Mouse (Mus musculus): ENCODE results near the gene Zfp524. TPM values are rescaled to one million over a fixed set of nuclear protein-coding genes. Genes with fewer than 3 reads are reported as not detected.
A peak's percentile ranks its signal among the peaks of the same experiment; 100 is the strongest.

The Zfp524 gene
- polyA plus RNA-seq, 1 experiment from 2014 or later, result 10.2 TPM

- no peak overlapping the region for H3K9ac ChIP-seq (ENCODE audit: low read depth, low read length)
- peaks cover 89% of the 10 kb centered on the region for H3K27me3 ChIP-seq (ENCODE audit: control insufficient read depth, insufficient read depth, low read depth, low read length)
- H3K4me2 ChIP-seq (ENCODE audit: low read depth, low read length), result 0 out of 2 replicates have a peak overlapping the region, but pooled peaks have one; percentile 4
- no peak for ATAC-seq (ENCODE audit: low read depth)
- no peaks in the 10 kb centered on the region for H3K36me3 ChIP-seq (ENCODE audit: control insufficient read depth, insufficient read depth)
- H3K27ac ChIP-seq (ENCODE audit: low read length), result no peak overlapping the region
- peak overlapping the region; percentile 62 for H3K4me3 ChIP-seq (ENCODE audit: low read depth, low read length)
- WGBS (ENCODE audit: insufficient replicate concordance), result 4% methylated on average over 12 of the region's 12 CpGs
- no peaks in the 10 kb centered on the region for H3K9me3 ChIP-seq (replicated peaks; ENCODE audit: control insufficient read depth, low read length)
- H3K4me1 ChIP-seq (ENCODE audit: control insufficient read depth, low read depth, low read length), result peaks cover 4% of the 10 kb centered on the region
Measured at GRCm38 (mm10) chr7:5052438-5052837, 38.2 kb downstream of the Zfp524 start.

GRCm38 (mm10) chr7:5052931-5053343 lies 38.7 kb downstream of the Zfp524 start:
- ATAC-seq (ENCODE audit: low read depth), result no peak
- WGBS (ENCODE audit: insufficient replicate concordance), result 3% methylated on average over 45 of the region's 45 CpGs
- H3K27ac ChIP-seq (ENCODE audit: low read length), result no peak overlapping the region
- H3K4me3 ChIP-seq (ENCODE audit: low read depth, low read length), result peak overlapping the region; percentile 1; the same call in 1 of the 2 replicates
- H3K27me3 ChIP-seq (ENCODE audit: control insufficient read depth, insufficient read depth, low read depth, low read length), result peaks cover 94% of the 10 kb centered on the region
- no peak overlapping the region for H3K9ac ChIP-seq (ENCODE audit: low read depth, low read length)
- no peaks in the 10 kb centered on the region for H3K36me3 ChIP-seq (ENCODE audit: control insufficient read depth, insufficient read depth)
- H3K4me1 ChIP-seq (ENCODE audit: control insufficient read depth, low read depth, low read length), result peaks cover 4% of the 10 kb centered on the region
- H3K9me3 ChIP-seq (replicated peaks; ENCODE audit: control insufficient read depth, low read length), result no peaks in the 10 kb centered on the region
- H3K4me2 ChIP-seq (ENCODE audit: low read depth, low read length), result 0 out of 2 replicates have a peak overlapping the region, but pooled peaks have one; percentile 4

- 9% methylated on average over 32 of the region's 32 CpGs for WGBS (ENCODE audit: insufficient replicate concordance)
- Histone ChIP-seq H3K4me2 (ENCODE audit: low read depth, low read length) (peak overlapping the region; percentile 28), H3K4me1 (ENCODE audit: control insufficient read depth, low read depth, low read length) (peaks cover 4% of the 10 kb centered on the region), H3K27me3 (ENCODE audit: control insufficient read depth, insufficient read depth, low read depth, low read length) (peaks cover 98% of the 10 kb centered on the region), H3K9me3 (replicated peaks; ENCODE audit: control insufficient read depth, low read length) (no peaks in the 10 kb centered on the region), H3K9ac (ENCODE audit: low read depth, low read length) (no peak overlapping the region), H3K27ac (ENCODE audit: low read length) (no peak overlapping the region), H3K4me3 (ENCODE audit: low read depth, low read length) (peak overlapping the region; percentile 34), H3K36me3 (ENCODE audit: control insufficient read depth, insufficient read depth) (no peaks in the 10 kb centered on the region)
- no peak for ATAC-seq (ENCODE audit: low read depth)
Measured at GRCm38 (mm10) chr7:5053456-5054179, 39.4 kb downstream of the Zfp524 start.

- Histone ChIP-seq H3K4me1 (ENCODE audit: control insufficient read depth, low read depth, low read length) (peaks cover 13% of the 10 kb centered on the region), H3K9me3 (replicated peaks; ENCODE audit: control insufficient read depth, low read length) (no peaks in the 10 kb centered on the region), H3K27ac (ENCODE audit: low read length) (no peak overlapping the region), H3K36me3 (ENCODE audit: control insufficient read depth, insufficient read depth) (no peaks in the 10 kb centered on the region), H3K9ac (ENCODE audit: low read depth, low read length) (no peak overlapping the region), H3K27me3 (ENCODE audit: control insufficient read depth, insufficient read depth, low read depth, low read length) (peaks cover 68% of the 10 kb centered on the region), H3K4me3 (ENCODE audit: low read depth, low read length) (peak overlapping the region; percentile 32), H3K4me2 (ENCODE audit: low read depth, low read length) (peak overlapping the region; percentile 38)
- ATAC-seq (ENCODE audit: low read depth), result no peak
- 7% methylated on average over 49 of the region's 55 CpGs for WGBS (ENCODE audit: insufficient replicate concordance)
Measured at GRCm38 (mm10) chr7:5056651-5057263, 42.5 kb downstream of the Zfp524 start.

- ATAC-seq (ENCODE audit: low read depth), result no peak
- Histone ChIP-seq H3K9ac (ENCODE audit: low read depth, low read length) (no peak overlapping the region), H3K36me3 (ENCODE audit: control insufficient read depth, insufficient read depth) (no peaks in the 10 kb centered on the region), H3K27me3 (ENCODE audit: control insufficient read depth, insufficient read depth, low read depth, low read length) (peaks cover 62% of the 10 kb centered on the region), H3K4me3 (ENCODE audit: low read depth, low read length) (no peak overlapping the region), H3K4me2 (ENCODE audit: low read depth, low read length) (no peak overlapping the region), H3K27ac (ENCODE audit: low read length) (no peak overlapping the region), H3K4me1 (ENCODE audit: control insufficient read depth, low read depth, low read length) (peaks cover 10% of the 10 kb centered on the region), H3K9me3 (replicated peaks; ENCODE audit: control insufficient read depth, low read length) (no peaks in the 10 kb centered on the region)
- WGBS (ENCODE audit: insufficient replicate concordance), result 26% methylated on average over 8 of the region's 8 CpGs
Measured at GRCm38 (mm10) chr7:5057381-5057780, 43.2 kb downstream of the Zfp524 start.

- Histone ChIP-seq H3K4me1 (ENCODE audit: control insufficient read depth, low read depth, low read length) (peaks cover 10% of the 10 kb centered on the region), H3K4me2 (ENCODE audit: low read depth, low read length) (no peak overlapping the region), H3K4me3 (ENCODE audit: low read depth, low read length) (no peak overlapping the region), H3K9me3 (replicated peaks; ENCODE audit: control insufficient read depth, low read length) (no peaks in the 10 kb centered on the region), H3K9ac (ENCODE audit: low read depth, low read length) (no peak overlapping the region), H3K27ac (ENCODE audit: low read length) (no peak overlapping the region), H3K36me3 (ENCODE audit: control insufficient read depth, insufficient read depth) (no peaks in the 10 kb centered on the region), H3K27me3 (ENCODE audit: control insufficient read depth, insufficient read depth, low read depth, low read length) (peaks cover 58% of the 10 kb centered on the region)
- no peak for ATAC-seq (ENCODE audit: low read depth)
- WGBS (ENCODE audit: insufficient replicate concordance), result 24% methylated on average over 11 of the region's 11 CpGs
Measured at GRCm38 (mm10) chr7:5057804-5058203, 43.6 kb downstream of the Zfp524 start.

- Histone ChIP-seq H3K9me3 (replicated peaks; ENCODE audit: control insufficient read depth, low read length) (no peaks in the 10 kb centered on the region), H3K36me3 (ENCODE audit: control insufficient read depth, insufficient read depth) (no peaks in the 10 kb centered on the region), H3K4me3 (ENCODE audit: low read depth, low read length) (no peak overlapping the region), H3K4me2 (ENCODE audit: low read depth, low read length) (no peak overlapping the region), H3K4me1 (ENCODE audit: control insufficient read depth, low read depth, low read length) (peaks cover 13% of the 10 kb centered on the region), H3K27me3 (ENCODE audit: control insufficient read depth, insufficient read depth, low read depth, low read length) (peaks cover 49% of the 10 kb centered on the region), H3K27ac (ENCODE audit: low read length) (no peak overlapping the region), H3K9ac (ENCODE audit: low read depth, low read length) (no peak overlapping the region)
- no peak for ATAC-seq (ENCODE audit: low read depth)
- WGBS (ENCODE audit: insufficient replicate concordance), result 67% methylated on average over 1 of the region's 1 CpGs
Measured at GRCm38 (mm10) chr7:5058631-5059030, 44.4 kb downstream of the Zfp524 start.

- no peaks in the 10 kb centered on the region for H3K36me3 ChIP-seq (ENCODE audit: control insufficient read depth, insufficient read depth)
- no peak overlapping the region for H3K9ac ChIP-seq (ENCODE audit: low read depth, low read length)
- ATAC-seq (ENCODE audit: low read depth), result no peak
- no peak overlapping the region for H3K4me3 ChIP-seq (ENCODE audit: low read depth, low read length)
- H3K4me1 ChIP-seq (ENCODE audit: control insufficient read depth, low read depth, low read length), result peaks cover 20% of the 10 kb centered on the region
- no peaks in the 10 kb centered on the region for H3K9me3 ChIP-seq (replicated peaks; ENCODE audit: control insufficient read depth, low read length)
- H3K27me3 ChIP-seq (ENCODE audit: control insufficient read depth, insufficient read depth, low read depth, low read length), result peaks cover 42% of the 10 kb centered on the region
- H3K4me2 ChIP-seq (ENCODE audit: low read depth, low read length), result no peak overlapping the region
- H3K27ac ChIP-seq (ENCODE audit: low read length), result no peak overlapping the region
- 76% methylated on average over 12 of the region's 12 CpGs for WGBS (ENCODE audit: insufficient replicate concordance)
Measured at GRCm38 (mm10) chr7:5059421-5059820, 45.2 kb downstream of the Zfp524 start.

GRCm38 (mm10) chr7:5060239-5060731 lies 46.1 kb downstream of the Zfp524 start:
- no peak for ATAC-seq (ENCODE audit: low read depth)
- no peaks in the 10 kb centered on the region for H3K9me3 ChIP-seq (replicated peaks; ENCODE audit: control insufficient read depth, low read length)
- H3K27ac ChIP-seq (ENCODE audit: low read length), result peak overlapping the region; percentile 99
- peaks cover 33% of the 10 kb centered on the region for H3K27me3 ChIP-seq (ENCODE audit: control insufficient read depth, insufficient read depth, low read depth, low read length)
- H3K4me2 ChIP-seq (ENCODE audit: low read depth, low read length), result peak overlapping the region; percentile 98
- no peaks in the 10 kb centered on the region for H3K36me3 ChIP-seq (ENCODE audit: control insufficient read depth, insufficient read depth)
- peak overlapping the region; percentile 94 for H3K9ac ChIP-seq (ENCODE audit: low read depth, low read length)
- peaks cover 23% of the 10 kb centered on the region for H3K4me1 ChIP-seq (ENCODE audit: control insufficient read depth, low read depth, low read length)
- 4% methylated on average over 27 of the region's 27 CpGs for WGBS (ENCODE audit: insufficient replicate concordance)
- H3K4me3 ChIP-seq (ENCODE audit: low read depth, low read length), result peak overlapping the region; percentile 78

All from liver, embryonic 16.5 days (tissue).